Mouse (Mus musculus): ENCODE results near the gene Rps15. TPM values are rescaled to one million over a fixed set of nuclear protein-coding genes. Genes with fewer than 3 reads are reported as not detected.
"Not testable (repeated sequence)": the region's sequence is repeated elsewhere in the genome, so short reads cannot be mapped to it uniquely, and the experiment has no call there.

Gene Rps15
- 460 and 501 TPM in 2 replicates for polyA plus RNA-seq (2015; fragmentation: Nextera tagmentation; extraction: Ambion mirVana)

DNA sequence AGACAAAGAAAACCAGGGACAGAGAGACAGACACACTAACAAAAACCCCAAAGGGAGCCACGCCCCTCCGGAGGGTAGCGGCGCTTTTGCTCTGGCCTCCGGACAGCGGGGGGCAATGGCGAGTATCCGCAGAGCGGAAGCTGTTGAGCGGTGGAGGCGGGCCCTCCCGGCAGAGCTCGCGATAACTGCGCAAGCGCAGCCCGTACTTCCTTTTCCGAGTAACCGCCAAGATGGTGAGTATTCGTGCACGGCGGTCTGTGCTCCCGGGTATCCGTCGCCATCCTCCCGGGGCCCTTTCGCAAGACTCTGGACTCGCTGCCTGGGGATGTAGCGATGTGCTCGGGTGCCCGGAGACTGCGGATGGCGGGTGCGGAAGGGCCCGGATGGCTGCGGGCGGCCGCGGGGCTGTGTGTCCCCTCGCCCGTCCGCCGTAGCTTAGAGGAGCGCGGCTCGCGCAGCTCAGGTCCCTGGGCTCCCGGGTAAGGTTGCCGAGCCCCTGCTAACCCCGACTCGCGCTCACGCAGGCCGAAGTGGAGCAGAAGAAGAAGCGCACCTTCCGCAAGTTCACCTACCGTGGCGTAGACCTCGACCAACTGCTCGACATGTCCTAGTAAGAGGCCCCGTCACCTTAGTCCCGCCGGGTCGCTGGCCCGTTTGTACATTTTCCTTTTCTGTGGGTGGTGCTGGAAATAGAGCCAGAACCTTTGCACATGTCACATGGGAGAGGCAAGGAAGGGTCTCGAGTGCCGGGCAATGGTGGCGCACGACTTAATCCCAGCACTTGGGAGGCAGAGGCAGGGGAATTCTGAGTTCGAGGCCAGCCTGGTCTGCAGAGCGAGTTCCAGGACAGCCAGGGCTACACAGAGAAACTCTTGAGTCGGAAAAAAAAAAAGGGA, at the start of gene Rps15:
Gene Rps15 (plus strand): TSS at position 203 of the 896 bp plus-strand sequence.
- Histone ChIP-seq H3K4me1 (ENCODE audit: control insufficient read depth, low read depth, low read length) (peaks cover 33% of the 10 kb centered on the region), H3K27ac (ENCODE audit: low read length) (peak within 1 kb of the TSS; percentile 76), H3K27me3 (ENCODE audit: control insufficient read depth, insufficient read depth, low read depth, low read length) (peaks cover 13% of the 10 kb centered on the region), H3K4me3 (ENCODE audit: low read depth, low read length) (peak within 1 kb of the TSS; percentile 82), H3K9me3 (replicated peaks; ENCODE audit: control insufficient read depth, low read length) (no peaks in the 10 kb centered on the region), H3K4me2 (ENCODE audit: low read depth, low read length) (peak within 1 kb of the TSS; percentile 81), H3K36me3 (ENCODE audit: control insufficient read depth, insufficient read depth) (peaks cover 19% of the 10 kb centered on the region), H3K9ac (ENCODE audit: low read depth, low read length) (peak within 1 kb of the TSS; percentile 87)
- under 1% methylated on average over 72 of the region's 72 CpGs for WGBS (ENCODE audit: insufficient replicate concordance)
- ATAC-seq (ENCODE audit: low read depth): peak; percentile 90

DNA sequence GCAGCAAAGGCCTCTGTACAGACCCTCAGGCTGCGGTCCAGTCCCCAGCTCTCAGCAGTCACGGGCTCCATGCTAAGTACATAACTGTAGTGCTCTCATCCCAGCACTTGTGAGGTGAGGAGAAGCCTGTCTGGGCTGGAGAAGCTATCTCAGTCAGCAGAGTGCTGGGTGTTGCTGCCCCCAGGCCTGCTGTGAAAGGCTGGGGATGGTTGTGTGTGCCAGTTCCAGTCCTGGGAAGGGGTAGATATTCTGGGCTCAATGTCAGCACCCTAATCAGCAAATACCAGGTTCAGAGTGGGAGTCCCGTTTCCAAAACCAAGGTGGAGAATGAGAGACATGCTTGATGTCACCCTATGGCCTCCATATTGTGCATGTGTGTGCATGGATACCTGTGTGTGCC, 49.6 kb upstream of the Rps15 start:
- Histone ChIP-seq H3K36me3 (ENCODE audit: control insufficient read depth, insufficient read depth) (peaks cover 28% of the 10 kb centered on the region), H3K4me1 (ENCODE audit: control insufficient read depth, low read depth, low read length) (peaks cover 10% of the 10 kb centered on the region), H3K27me3 (ENCODE audit: control insufficient read depth, insufficient read depth, low read depth, low read length) (no peaks in the 10 kb centered on the region), H3K9ac (ENCODE audit: low read depth, low read length) (no peak overlapping the region), H3K27ac (ENCODE audit: low read length) (no peak overlapping the region), H3K4me2 (ENCODE audit: low read depth, low read length) (no peak overlapping the region), H3K4me3 (ENCODE audit: low read depth, low read length) (no peak overlapping the region), H3K9me3 (replicated peaks; ENCODE audit: control insufficient read depth, low read length) (no peaks in the 10 kb centered on the region)
- 82% methylated on average over 3 of the region's 3 CpGs for WGBS (ENCODE audit: insufficient replicate concordance)
- ATAC-seq (ENCODE audit: low read depth): no peak

DNA sequence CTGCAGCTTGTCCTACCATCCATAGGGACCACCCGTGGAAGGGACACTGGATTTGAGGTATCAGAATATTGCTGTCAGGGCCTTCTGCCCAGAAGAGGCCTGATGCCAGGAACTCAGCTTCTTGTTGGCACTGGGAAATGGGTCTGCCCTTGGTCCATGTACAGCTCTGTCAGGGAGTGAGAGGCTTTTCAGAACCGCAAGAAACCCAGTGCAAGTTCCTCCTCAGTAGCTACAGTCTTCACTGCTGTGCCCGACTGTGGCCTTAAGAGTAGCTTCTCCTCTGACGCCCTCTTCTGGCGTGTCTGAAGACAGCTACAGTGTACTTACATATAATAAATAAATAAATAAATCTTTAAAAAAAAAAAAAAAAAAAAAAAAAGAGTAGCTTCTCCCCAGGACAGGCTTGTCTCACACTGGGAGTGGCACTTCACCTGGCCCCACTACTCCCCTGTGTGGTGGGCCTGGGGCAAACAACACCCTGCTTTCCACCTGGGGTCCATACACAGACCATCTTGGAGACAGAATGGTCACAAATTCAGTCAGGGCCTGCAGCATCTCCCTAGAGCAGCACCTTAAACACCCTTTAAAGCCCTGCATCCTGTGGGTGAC, 47.4 kb upstream of the Rps15 start:
- WGBS (ENCODE audit: insufficient replicate concordance): 36% methylated on average over 5 of the region's 5 CpGs
- Histone ChIP-seq H3K4me3 (ENCODE audit: low read depth, low read length) (no peak overlapping the region), H3K27ac (ENCODE audit: low read length) (no peak overlapping the region), H3K4me2 (ENCODE audit: low read depth, low read length) (no peak overlapping the region), H3K9ac (ENCODE audit: low read depth, low read length) (no peak overlapping the region), H3K27me3 (ENCODE audit: control insufficient read depth, insufficient read depth, low read depth, low read length) (no peaks in the 10 kb centered on the region), H3K36me3 (ENCODE audit: control insufficient read depth, insufficient read depth) (peaks cover 13% of the 10 kb centered on the region), H3K9me3 (replicated peaks; ENCODE audit: control insufficient read depth, low read length) (no peaks in the 10 kb centered on the region), H3K4me1 (ENCODE audit: control insufficient read depth, low read depth, low read length) (peaks cover 20% of the 10 kb centered on the region)
- no peak for ATAC-seq (ENCODE audit: low read depth)

DNA sequence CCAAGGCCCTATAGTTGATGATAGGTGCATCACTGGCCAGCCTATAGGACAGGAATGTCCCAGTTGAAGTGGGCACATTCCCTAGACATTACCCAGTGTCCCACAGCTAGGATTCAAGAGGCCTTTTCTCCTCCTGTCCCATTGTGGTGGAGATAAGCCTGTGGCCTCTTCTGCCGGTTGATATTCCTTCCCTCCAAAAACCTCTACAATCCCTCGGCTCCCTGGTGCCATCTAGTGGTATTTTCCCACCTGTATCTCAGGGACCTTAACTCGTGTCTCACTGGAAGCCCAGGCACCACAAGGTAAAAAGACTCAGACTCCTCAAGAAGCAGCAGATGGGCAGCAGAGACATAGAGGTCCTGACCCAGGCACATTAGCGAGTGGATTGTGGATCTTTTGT, 46.7 kb upstream of the Rps15 start:
- Histone ChIP-seq H3K4me3 (ENCODE audit: low read depth, low read length) (no peak overlapping the region), H3K9ac (ENCODE audit: low read depth, low read length) (peak overlapping the region; percentile 8; the same call in 1 of the 2 replicates), H3K4me2 (ENCODE audit: low read depth, low read length) (no peak overlapping the region), H3K4me1 (ENCODE audit: control insufficient read depth, low read depth, low read length) (peaks cover 27% of the 10 kb centered on the region), H3K27me3 (ENCODE audit: control insufficient read depth, insufficient read depth, low read depth, low read length) (no peaks in the 10 kb centered on the region), H3K36me3 (ENCODE audit: control insufficient read depth, insufficient read depth) (peaks cover 10% of the 10 kb centered on the region), H3K27ac (ENCODE audit: low read length) (no peak overlapping the region), H3K9me3 (replicated peaks; ENCODE audit: control insufficient read depth, low read length) (no peaks in the 10 kb centered on the region)
- no peak for ATAC-seq (ENCODE audit: low read depth)
- WGBS (ENCODE audit: insufficient replicate concordance): 3% methylated on average over 4 of the region's 4 CpGs

DNA sequence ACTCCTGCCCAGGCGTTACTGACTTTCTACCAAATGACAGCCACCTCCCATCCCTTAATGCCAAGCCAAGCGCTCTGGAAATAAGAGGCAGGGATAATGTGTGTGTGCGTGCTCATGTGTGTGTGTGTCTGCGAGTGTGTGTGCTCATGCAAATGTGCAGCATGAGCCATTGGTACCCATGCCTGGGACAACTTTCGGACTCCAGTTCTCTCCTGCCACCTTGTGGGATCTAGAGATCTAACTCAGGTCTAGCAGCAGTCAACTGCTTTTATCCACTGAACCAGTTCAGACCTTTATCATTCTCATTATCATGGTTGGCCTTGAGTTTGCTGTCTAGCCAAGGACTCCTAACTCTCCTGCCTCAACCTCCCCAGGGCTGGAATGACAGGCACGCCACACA, 44.4 kb upstream of the Rps15 start:
- no peaks in the 10 kb centered on the region for H3K27me3 ChIP-seq (ENCODE audit: control insufficient read depth, insufficient read depth, low read depth, low read length)
- no peak overlapping the region for H3K4me2 ChIP-seq (ENCODE audit: low read depth, low read length)
- H3K9me3 ChIP-seq (replicated peaks; ENCODE audit: control insufficient read depth, low read length): no peaks in the 10 kb centered on the region
- H3K27ac ChIP-seq (ENCODE audit: low read length): no peak overlapping the region
- no peak overlapping the region for H3K4me3 ChIP-seq (ENCODE audit: low read depth, low read length)
- H3K36me3 ChIP-seq (ENCODE audit: control insufficient read depth, insufficient read depth): peaks cover 6% of the 10 kb centered on the region; the same call in 1 of the 2 replicates
- 63% methylated on average over 6 of the region's 6 CpGs for WGBS (ENCODE audit: insufficient replicate concordance)
- H3K4me1 ChIP-seq (ENCODE audit: control insufficient read depth, low read depth, low read length): peaks cover 33% of the 10 kb centered on the region
- H3K9ac ChIP-seq (ENCODE audit: low read depth, low read length): no peak overlapping the region
- ATAC-seq (ENCODE audit: low read depth): no peak

DNA sequence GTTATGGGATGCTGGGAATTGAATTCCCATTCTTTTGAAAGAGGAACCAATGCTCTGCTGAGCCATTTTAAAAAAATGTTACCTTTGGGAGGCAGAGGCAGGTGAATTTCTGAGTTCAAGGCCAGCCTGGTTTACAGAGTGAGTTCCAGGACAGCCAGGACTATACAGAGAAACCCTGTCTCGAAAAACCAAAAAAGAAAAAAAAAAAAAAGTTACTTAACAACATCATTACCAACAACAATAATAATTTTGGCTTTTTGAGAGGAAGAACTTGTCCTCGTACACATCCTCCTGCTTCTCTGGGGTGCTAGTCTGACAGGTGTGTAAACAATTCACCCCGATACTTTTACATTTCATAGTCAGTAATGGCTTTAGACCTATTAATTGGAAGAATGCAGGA, 43.8 kb upstream of the Rps15 start:
- not testable (repeated sequence) for H3K27me3 ChIP-seq (ENCODE audit: control insufficient read depth, insufficient read depth, low read depth, low read length); H3K9me3 ChIP-seq (replicated peaks; ENCODE audit: control insufficient read depth, low read length); ATAC-seq (ENCODE audit: low read depth); H3K36me3 ChIP-seq (ENCODE audit: control insufficient read depth, insufficient read depth)
- Histone ChIP-seq H3K9ac (ENCODE audit: low read depth, low read length) (peak overlapping the region; percentile 40; the same call in 1 of the 2 replicates), H3K4me3 (ENCODE audit: low read depth, low read length) (peak overlapping the region; percentile 88), H3K4me1 (ENCODE audit: control insufficient read depth, low read depth, low read length) (peaks cover 33% of the 10 kb centered on the region), H3K27ac (ENCODE audit: low read length) (peak overlapping the region; percentile 94; the same call in 1 of the 2 replicates), H3K4me2 (ENCODE audit: low read depth, low read length) (peak overlapping the region; percentile 87)
- 23% methylated on average over 3 of the region's 3 CpGs for WGBS (ENCODE audit: insufficient replicate concordance)

DNA sequence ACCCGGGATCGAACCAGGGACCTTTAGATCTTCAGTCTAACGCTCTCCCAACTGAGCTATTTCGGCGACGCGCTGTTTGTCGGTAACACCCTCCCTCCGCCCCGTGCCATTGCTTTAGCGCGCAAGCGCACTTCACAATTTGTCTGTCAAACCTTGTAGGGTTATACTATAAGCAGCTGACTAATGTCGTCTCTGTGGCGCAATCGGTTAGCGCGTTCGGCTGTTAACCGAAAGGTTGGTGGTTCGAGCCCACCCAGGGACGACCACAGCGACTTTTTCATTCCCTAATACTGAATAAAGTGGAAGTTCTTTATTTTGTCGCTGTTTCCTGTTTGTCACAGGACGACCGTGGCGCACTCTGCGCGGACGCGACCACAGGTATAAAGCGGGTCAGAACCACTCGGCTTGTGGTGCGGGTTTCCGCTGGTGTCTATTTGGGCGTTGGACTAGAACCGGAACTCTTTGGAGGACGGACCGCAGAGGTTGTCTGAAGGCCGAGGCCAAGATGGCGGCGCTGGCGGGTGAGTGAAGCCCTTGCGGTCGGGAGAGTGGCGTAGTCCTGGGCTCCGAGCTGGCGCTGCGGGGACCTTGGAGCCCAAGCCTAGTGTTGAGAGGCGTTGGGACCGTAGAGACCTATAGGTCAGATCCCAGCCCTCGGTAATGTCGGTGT, 43.1 kb upstream of the Rps15 start, which contains the start of gene Ndufs7:
Gene Ndufs7 (plus strand): TSS at position 151 of the 670 bp plus-strand sequence.
- peak within 1 kb of the TSS; percentile 91 for H3K9ac ChIP-seq (ENCODE audit: low read depth, low read length)
- peak; percentile 86 for ATAC-seq (ENCODE audit: low read depth)
- no peaks in the 10 kb centered on the region for H3K27me3 ChIP-seq (ENCODE audit: control insufficient read depth, insufficient read depth, low read depth, low read length)
- H3K4me2 ChIP-seq (ENCODE audit: low read depth, low read length): peak within 1 kb of the TSS; percentile 87
- H3K4me1 ChIP-seq (ENCODE audit: control insufficient read depth, low read depth, low read length): peaks cover 33% of the 10 kb centered on the region
- peak within 1 kb of the TSS; percentile 88 for H3K4me3 ChIP-seq (ENCODE audit: low read depth, low read length)
- peaks cover 4% of the 10 kb centered on the region; the same call in 1 of the 2 replicates for H3K36me3 ChIP-seq (ENCODE audit: control insufficient read depth, insufficient read depth)
- peak within 1 kb of the TSS; percentile 94 for H3K27ac ChIP-seq (ENCODE audit: low read length)
- WGBS (ENCODE audit: insufficient replicate concordance): under 1% methylated on average over 53 of the region's 53 CpGs
- H3K9me3 ChIP-seq (replicated peaks; ENCODE audit: control insufficient read depth, low read length): no peaks in the 10 kb centered on the region

DNA sequence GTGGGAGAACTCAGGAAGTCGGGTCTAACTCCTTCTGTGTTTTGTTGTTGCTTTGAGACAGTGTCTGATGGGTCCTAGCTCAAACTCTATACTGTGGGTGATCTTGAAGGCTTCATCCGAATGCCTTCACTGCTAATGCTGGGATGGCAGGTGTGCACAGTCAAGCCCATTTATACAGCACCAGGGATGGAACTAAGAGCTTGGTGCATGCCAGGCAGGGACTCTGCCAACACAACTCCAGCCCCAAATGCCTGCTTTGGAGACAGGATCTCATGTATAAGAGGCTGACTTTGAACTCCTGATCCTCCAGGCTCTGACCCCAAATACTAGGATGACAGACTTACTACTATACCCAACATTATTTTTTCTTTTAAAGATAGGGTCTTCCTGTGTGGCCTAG, 42.2 kb upstream of the Rps15 start:
- Histone ChIP-seq H3K9me3 (replicated peaks; ENCODE audit: control insufficient read depth, low read length) (no peaks in the 10 kb centered on the region), H3K36me3 (ENCODE audit: control insufficient read depth, insufficient read depth) (peaks cover 9% of the 10 kb centered on the region), H3K9ac (ENCODE audit: low read depth, low read length) (peak overlapping the region; percentile 91), H3K27me3 (ENCODE audit: control insufficient read depth, insufficient read depth, low read depth, low read length) (no peaks in the 10 kb centered on the region), H3K4me3 (ENCODE audit: low read depth, low read length) (peak overlapping the region; percentile 88), H3K4me2 (ENCODE audit: low read depth, low read length) (peak overlapping the region; percentile 87), H3K4me1 (ENCODE audit: control insufficient read depth, low read depth, low read length) (peaks cover 33% of the 10 kb centered on the region), H3K27ac (ENCODE audit: low read length) (peak overlapping the region; percentile 94)
- WGBS (ENCODE audit: insufficient replicate concordance): 30% methylated on average over 2 of the region's 2 CpGs
- no peak for ATAC-seq (ENCODE audit: low read depth)
